Mouse (Mus musculus): ENCODE results near the gene Stum.
A peak's percentile ranks its signal among the peaks of the same experiment; 100 is the strongest.
"Not testable (repeated sequence)": the region's sequence is repeated elsewhere in the genome, so short reads cannot be mapped to it uniquely, and the experiment has no call there.

The Stum gene

GRCm38 (mm10) chr1:180404706-180405105 lies 78.6 kb downstream of the Stum start:
- DNase-seq (ENCODE audit: low spot score): no peak

GRCm38 (mm10) chr1:180403694-180404606 lies 79.4 kb downstream of the Stum start:
- DNase-seq (ENCODE audit: low spot score): no peak

- no peak for DNase-seq (ENCODE audit: low spot score)
These were observed 80.0 kb downstream of the Stum start for GRCm38 (mm10) chr1:180403357-180403693.

- no peak for DNase-seq (ENCODE audit: low spot score)
These were observed 80.7 kb downstream of the Stum start for GRCm38 (mm10) chr1:180402481-180403081.

GRCm38 (mm10) chr1:180401725-180402124 lies 81.6 kb downstream of the Stum start:
- no peak for DNase-seq (ENCODE audit: low spot score)

GRCm38 (mm10) chr1:180400691-180401455 lies 82.4 kb downstream of the Stum start:
- no peak for DNase-seq (ENCODE audit: low spot score)

GRCm38 (mm10) chr1:180398446-180398845 lies 84.9 kb downstream of the Stum start:
- DNase-seq (ENCODE audit: low spot score): no peak

GRCm38 (mm10) chr1:180397734-180398133 lies 85.6 kb downstream of the Stum start:
- DNase-seq (ENCODE audit: low spot score): no peak

GRCm38 (mm10) chr1:180393873-180394272 lies 89.4 kb downstream of the Stum start:
- no peak for DNase-seq (ENCODE audit: low spot score)

GRCm38 (mm10) chr1:180393017-180393797 lies 90.1 kb downstream of the Stum start:
- DNase-seq (ENCODE audit: low spot score): no peak

- DNase-seq (ENCODE audit: low spot score): no peak
These were observed 91.0 kb downstream of the Stum start for GRCm38 (mm10) chr1:180392137-180392798.

- DNase-seq (ENCODE audit: low spot score): no peak
These were observed 91.7 kb downstream of the Stum start for GRCm38 (mm10) chr1:180391575-180391945.

- no peak for DNase-seq (ENCODE audit: low spot score)
These were observed 92.3 kb downstream of the Stum start for GRCm38 (mm10) chr1:180390746-180391574.

- DNase-seq (ENCODE audit: low spot score): no peak
These were observed 93.0 kb downstream of the Stum start for GRCm38 (mm10) chr1:180390321-180390731.

GRCm38 (mm10) chr1:180389213-180389760 lies 94.0 kb downstream of the Stum start:
- not testable (repeated sequence) for DNase-seq (ENCODE audit: low spot score)

- no peak for DNase-seq (ENCODE audit: low spot score)
These were observed 94.8 kb downstream of the Stum start for GRCm38 (mm10) chr1:180388481-180388880.

- no peak for DNase-seq (ENCODE audit: low spot score)
These were observed 95.4 kb downstream of the Stum start for GRCm38 (mm10) chr1:180387750-180388480.

GRCm38 (mm10) chr1:180386951-180387749 lies 96.2 kb downstream of the Stum start:
- DNase-seq (ENCODE audit: low spot score): peak; percentile 99

GRCm38 (mm10) chr1:180385308-180385707 lies 98.0 kb downstream of the Stum start:
- no peak for DNase-seq (ENCODE audit: low spot score)

Measured in embryo, embryonic 10 days (tissue).